Mouse (Mus musculus) CH12.LX (cell line): ENCODE measurements around the gene S100a6. TPM values are rescaled to one million over a fixed set of nuclear protein-coding genes. Genes with fewer than 3 reads are reported as not detected.
A peak's percentile ranks its signal among the peaks of the same experiment; 100 is the strongest.

Experiments
- DNase-seq: peaks from one replicate; pipeline ENCODE4 v3.0.0-alpha.2; 2013; ENCODE audit errors: extremely low read depth
- H3K27ac ChIP-seq: 2 replicates; pipeline ENCODE4 v1.5.1; 2012; ENCODE audit warnings: low read depth, mild to moderate bottlenecking, control low read depth, moderate library complexity; ENCODE audit not compliant: insufficient read depth
- H3K27me3 ChIP-seq: replicated peaks from 2 replicates; pipeline ENCODE3; 2012; ENCODE audit warnings: inconsistent platforms
- H3K36me3 ChIP-seq, 2 experiments: replicated peaks in 1 of 2; 2 replicates each; pipeline versions ENCODE3 to v1.6.1; 2012; ENCODE audit warnings: inconsistent platforms in 1 of 2, low read length in 1 of 2, mild to moderate bottlenecking in 1 of 2, mixed read lengths in 1 of 2, moderate library complexity in 1 of 2; ENCODE audit not compliant: control insufficient read depth in 1 of 2, insufficient read depth in 1 of 2
- H3K4me1 ChIP-seq, 2 experiments: 2 replicates each; pipeline ENCODE4 v1.6.1; 2012; ENCODE audit warnings: inconsistent platforms in 1 of 2, moderate library complexity in 1 of 2; ENCODE audit not compliant: insufficient read depth in 2 of 2, control insufficient read depth in 1 of 2
- H3K4me2 ChIP-seq: 2 replicates; pipeline ENCODE4 v1.6.1; 2012; ENCODE audit warnings: low read depth, mild to moderate bottlenecking, control low read depth; ENCODE audit not compliant: poor library complexity, insufficient read depth, severe bottlenecking
- H3K4me3 ChIP-seq, 3 experiments: fragments of 150-350 bp in 1 of 3; sonication (generic) in 1 of 3; replicated peaks in 1 of 3; 2 replicates each; pipeline versions ENCODE3 to v1.5.1; 2011 to 2012; ENCODE audit warnings: low read depth in 2 of 3, low read length in 2 of 3, mild to moderate bottlenecking in 2 of 3, moderate library complexity in 2 of 3, control low read depth in 1 of 3, improper control_type of control experiment in 1 of 3, inconsistent platforms in 1 of 3, mixed read lengths in 1 of 3; ENCODE audit not compliant: poor library complexity in 1 of 3
- H3K79me2 ChIP-seq: replicated peaks from 2 replicates; pipeline ENCODE4 v1.6.1; 2012; ENCODE audit warnings: mild to moderate bottlenecking, moderate library complexity; ENCODE audit not compliant: control insufficient read depth, poor library complexity, insufficient read depth, severe bottlenecking; ENCODE audit errors: extremely low read depth
- H3K9ac ChIP-seq: 2 replicates; pipeline ENCODE4 v1.6.1; 2012; ENCODE audit warnings: low read depth, mild to moderate bottlenecking, control low read depth, moderate library complexity; ENCODE audit not compliant: insufficient read depth
- H3K9me3 ChIP-seq: replicated peaks from 2 replicates; pipeline ENCODE3; 2012; ENCODE audit warnings: low read length, inconsistent platforms, mixed read lengths
- BHLHE40 ChIP-seq: IDR thresholded peaks from 2 replicates; pipeline ENCODE4 v1.6.1; 2011; ENCODE audit warnings: mild to moderate bottlenecking, low read depth, low read length, improper control_type of control experiment
- CTCF ChIP-seq, 2 experiments: IDR thresholded peaks in 1 of 2; conservative IDR thresholded peaks in 1 of 2; 2 replicates each; pipeline ENCODE4 v1.5.1; 2011 to 2012; ENCODE audit warnings: low read depth in 2 of 2, low read length in 2 of 2, improper control_type of control experiment in 1 of 2, inconsistent platforms in 1 of 2, mild to moderate bottlenecking in 1 of 2, moderate library complexity in 1 of 2
- ELF1 ChIP-seq: IDR thresholded peaks from 2 replicates; pipeline ENCODE4 v1.6.1; 2014; ENCODE audit warnings: low read depth, mild to moderate bottlenecking, inconsistent platforms, low read length, improper control_type of control experiment
- GABPA ChIP-seq: IDR thresholded peaks from 2 replicates; pipeline ENCODE4 v1.6.1; 2012; ENCODE audit warnings: low read depth, low read length, improper control_type of control experiment, inconsistent platforms; ENCODE audit not compliant: insufficient replicate concordance
- IRF4 ChIP-seq: IDR thresholded peaks from 2 replicates; pipeline ENCODE4 v1.6.1; 2014; ENCODE audit warnings: low read depth, mild to moderate bottlenecking, inconsistent platforms, low read length, improper control_type of control experiment
- JUN ChIP-seq: IDR thresholded peaks from 2 replicates; pipeline ENCODE4 v1.6.1; 2011; ENCODE audit warnings: low read depth, mild to moderate bottlenecking, low read length, improper control_type of control experiment, moderate library complexity; ENCODE audit not compliant: insufficient read depth
- NELFE ChIP-seq: IDR thresholded peaks from 2 replicates; pipeline ENCODE4 v1.6.1; 2011; ENCODE audit warnings: low read depth, low read length, improper control_type of control experiment
- POLR2AphosphoS2 ChIP-seq: IDR thresholded peaks from 2 replicates; pipeline ENCODE4 v1.6.1; 2011; ENCODE audit warnings: low read depth, low read length, improper control_type of control experiment
- RAD21 ChIP-seq: IDR thresholded peaks from 2 replicates; pipeline ENCODE4 v1.6.1; 2011; ENCODE audit warnings: low read depth, mild to moderate bottlenecking, low read length, improper control_type of control experiment, moderate library complexity
- SMC3 ChIP-seq: IDR thresholded peaks from 2 replicates; pipeline ENCODE4 v1.6.1; 2011; ENCODE audit warnings: low read depth, low read length, improper control_type of control experiment
- TBP ChIP-seq: conservative IDR thresholded peaks from 2 replicates; pipeline ENCODE4 v1.6.1; 2011; ENCODE audit warnings: low read depth, low read length, improper control_type of control experiment
- TCF12 ChIP-seq: IDR thresholded peaks from 2 replicates; pipeline ENCODE4 v1.6.1; 2014; ENCODE audit warnings: low read depth, mild to moderate bottlenecking, inconsistent platforms, low read length, improper control_type of control experiment
- USF2 ChIP-seq: conservative IDR thresholded peaks from 2 replicates; pipeline ENCODE4 v1.6.1; 2011; ENCODE audit warnings: low read depth, low read length, improper control_type of control experiment
- dilution Hi-C: fragments of 300-500 bp; cut with MboI; formaldehyde crosslinking; loops from 2 replicates; pipeline ENCODE4 v1.14.3; 2020; ENCODE audit warnings: low sequenced_read_pairs; ENCODE audit not compliant: extremely low pct_unique_long_range_greater_than_20kb, extremely low pct_ligation_motif_present
- in situ Hi-C: fragments of 300-500 bp; cut with MboI; formaldehyde crosslinking; loops from 3 replicates; pipeline ENCODE4 v1.14.3; 2019; ENCODE audit warnings: low sequenced_read_pairs, low pct_ligation_motif_present, low pct_unique_long_range_greater_than_20kb, mixed read lengths
- polyA plus RNA-seq: library from polyadenylated mRNA; unstranded; fragments of >175 nt; gene quantifications from 2 replicates; pipeline ENCODE4 v1.2.1, GENCODE M21; 2012; ENCODE audit warnings: low read depth; ENCODE audit not compliant: insufficient read length
- total RNA-seq, 2 experiments: library from RNA; depleted of rRNA; stranded (reverse); fragments of 300-350 nt in 1 of 2; fragments of >200 nt in 1 of 2; gene quantifications; 2 replicates each; pipeline ENCODE4 v1.2.3; 2012 to 2014

Gene S100a6
- total and polyA plus RNA-seq, 3 experiments, result not detected

DNA sequence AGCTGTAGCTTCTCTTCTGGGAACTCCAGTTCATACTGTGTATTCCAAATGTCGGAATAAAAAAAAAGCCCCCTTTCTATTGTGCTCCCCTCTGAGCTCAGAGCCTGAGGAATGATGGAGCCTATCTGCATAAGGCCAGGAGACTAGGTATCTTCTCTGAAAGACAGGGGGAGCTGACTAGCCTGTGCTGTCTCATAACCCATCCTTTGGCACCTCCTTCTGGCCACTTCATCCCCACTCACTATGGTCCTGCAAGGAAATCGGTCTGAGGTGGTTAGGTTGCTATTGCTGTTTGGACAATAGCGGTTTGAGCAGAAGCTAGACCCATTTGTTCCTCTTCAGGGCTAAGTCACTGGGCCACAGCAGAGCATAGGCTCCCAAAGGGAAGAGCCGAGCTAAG, 15.1 kb downstream of the S100a6 start:
- TF ChIP-seq CTCF (conservative IDR thresholded peaks at IDR 0.05 in 1 of 2, IDR thresholded peaks at IDR 0.05 in 1 of 2; ENCODE audit: low read depth in 2 of 2, low read length in 2 of 2) (peak in 1 of 2 experiments; percentile 99; a peak in 2 of 4 replicates), ELF1 (no peak), RAD21 (peak; percentile 74), NELFE (peak; percentile 44; the same call in 1 of the 2 replicates), TBP (no peak), USF2 (no peak), TCF12 (no peak), GABPA (no peak), POLR2AphosphoS2 (no peak), SMC3 (peak; percentile 56)
- H3K79me2 ChIP-seq, result no peaks in the 10 kb centered on the region
- no peaks in the 10 kb centered on the region for H3K27me3 ChIP-seq
- H3K9ac ChIP-seq, result no peak overlapping the region
- DNase-seq, result peak; percentile 18
- H3K27ac ChIP-seq, result no peak overlapping the region
- no peaks in the 10 kb centered on the region for H3K9me3 ChIP-seq
- no peak overlapping the region for H3K4me2 ChIP-seq
- no peaks in the 10 kb centered on the region for H3K36me3 ChIP-seq
- H3K4me3 ChIP-seq, result no peak overlapping the region
- dilution Hi-C loops, result no loop called here
- H3K4me1 ChIP-seq, result peaks cover 0 to 9% of the 10 kb centered on the region in 2 experiments; a peak in 1 of 4 replicates
- in situ Hi-C loops, result no loop called here

GRCm38 (mm10) chr3:90629298-90629697, 16.6 kb downstream of the S100a6 start:
- in situ Hi-C loops, result no loop called here
- TF ChIP-seq JUN, result no peak
- TF ChIP-seq BHLHE40, result 0 out of 2 replicates have a peak, but pooled peaks have one; percentile 20
- TF ChIP-seq, all 38 proteins: peak for 1
- dilution Hi-C loops, result no loop called here

GRCm38 (mm10) chr3:90631984-90632383, 19.3 kb downstream of the S100a6 start:
- dilution Hi-C loops (no loop called here), in situ Hi-C loops (no loop called here)
- Histone ChIP-seq H3K27me3 (peaks cover 9% of the 10 kb centered on the region), H3K27ac (no peak overlapping the region), H3K4me2 (no peak overlapping the region), H3K36me3 (no peaks in the 10 kb centered on the region), H3K9me3 (no peaks in the 10 kb centered on the region), H3K4me1 (no peaks in the 10 kb centered on the region), H3K4me3 (no peak overlapping the region), H3K79me2 (no peaks in the 10 kb centered on the region), H3K9ac (no peak overlapping the region)
- DNase-seq, result no peak
- TF ChIP-seq BHLHE40 (no peak), IRF4 (no peak)

More at GRCm38 (mm10) chr3:90629298-90629697, 16.6 kb downstream of the S100a6 start:
- no peak overlapping the region for H3K4me3 ChIP-seq
- H3K27ac ChIP-seq, result no peak overlapping the region
- no peak overlapping the region for H3K4me2 ChIP-seq
- DNase-seq, result no peak
- H3K9me3 ChIP-seq, result no peaks in the 10 kb centered on the region
- H3K79me2 ChIP-seq, result no peaks in the 10 kb centered on the region
- H3K27me3 ChIP-seq, result peaks cover 3% of the 10 kb centered on the region
- H3K4me1 ChIP-seq, result no peaks in the 10 kb centered on the region
- H3K36me3 ChIP-seq, result no peaks in the 10 kb centered on the region
- no peak overlapping the region for H3K9ac ChIP-seq
